Mouse (Mus musculus): Measurements from ENCODE around the gene Tmem245. TPM values are rescaled to one million over a fixed set of nuclear protein-coding genes. Genes with fewer than 3 reads are reported as not detected.

Gene Tmem245
- polyA plus RNA-seq (2015; fragmentation: Nextera tagmentation; extraction: Ambion mirVana): 10.0 and 11.6 TPM in 2 replicates

DNA sequence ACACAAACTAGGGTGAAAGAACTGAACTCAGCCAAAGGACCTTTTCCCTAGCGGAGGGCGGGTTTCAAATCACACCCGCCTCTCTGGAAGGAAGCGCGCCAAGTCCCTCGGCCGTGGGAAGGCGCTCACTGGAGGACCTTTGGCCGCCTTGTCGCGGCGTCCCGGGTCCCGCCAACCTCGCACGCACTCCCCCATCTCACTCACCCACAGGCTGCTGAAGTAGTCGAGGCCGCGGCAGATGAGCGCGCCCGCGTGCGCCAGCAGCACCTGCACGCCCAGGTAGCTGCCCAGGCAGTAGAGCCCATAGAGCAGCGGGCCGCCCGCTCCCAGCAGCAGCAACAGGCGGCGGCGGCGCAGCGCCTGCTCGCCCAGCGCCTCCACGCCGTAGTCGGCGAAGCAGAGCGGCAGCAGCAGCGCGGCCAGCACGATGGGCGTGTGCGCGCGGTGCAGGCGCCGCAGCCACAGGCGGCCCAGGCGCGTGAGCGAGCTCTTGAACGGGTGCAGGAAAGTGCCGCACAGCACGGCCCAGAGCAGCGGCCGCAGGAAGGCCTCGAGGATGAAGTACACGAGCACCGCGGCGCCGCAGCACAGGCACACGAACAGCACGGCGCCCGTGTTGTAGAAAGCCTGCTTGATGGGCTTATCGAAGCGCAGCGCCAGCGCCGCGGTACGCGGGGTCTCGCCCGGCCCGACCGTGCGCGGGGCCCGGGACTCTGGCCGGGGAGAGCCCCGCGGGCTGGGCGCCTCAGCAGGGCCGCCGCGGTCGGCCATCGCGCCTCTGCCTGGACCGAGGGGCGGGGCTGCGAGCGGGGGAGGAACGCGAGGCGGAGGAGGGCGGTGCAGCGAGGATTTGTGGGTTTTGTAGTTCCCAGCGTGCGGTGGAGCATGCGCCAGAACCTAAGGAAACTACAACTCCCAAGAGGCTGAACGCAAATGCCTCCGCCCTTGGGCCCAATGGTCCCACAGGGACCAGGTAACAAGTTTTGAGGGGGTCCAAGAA, at the start of gene Tmem245:
TSS of gene Tmem245 (minus strand) at position 797 of the 1,000 bp plus-strand sequence.
- under 1% methylated on average over 103 of the region's 107 CpGs for WGBS
- H3K4me3 ChIP-seq: peak within 1 kb of the TSS; percentile 96
- H3K4me2 ChIP-seq (replicated peaks): peak within 1 kb of the TSS; percentile 85
- H3K9me3 ChIP-seq: no peaks in the 10 kb centered on the region
- H3K27me3 ChIP-seq: no peaks in the 10 kb centered on the region
- H3K27ac ChIP-seq: peak within 1 kb of the TSS; percentile 92
- H3K4me1 ChIP-seq: peaks cover 50% of the 10 kb centered on the region
- no peaks in the 10 kb centered on the region for H3K36me3 ChIP-seq
- peak; percentile 97 for ATAC-seq (ENCODE audit: low FRiP score, low read depth)
- H3K9ac ChIP-seq: peak within 1 kb of the TSS; percentile 96

DNA sequence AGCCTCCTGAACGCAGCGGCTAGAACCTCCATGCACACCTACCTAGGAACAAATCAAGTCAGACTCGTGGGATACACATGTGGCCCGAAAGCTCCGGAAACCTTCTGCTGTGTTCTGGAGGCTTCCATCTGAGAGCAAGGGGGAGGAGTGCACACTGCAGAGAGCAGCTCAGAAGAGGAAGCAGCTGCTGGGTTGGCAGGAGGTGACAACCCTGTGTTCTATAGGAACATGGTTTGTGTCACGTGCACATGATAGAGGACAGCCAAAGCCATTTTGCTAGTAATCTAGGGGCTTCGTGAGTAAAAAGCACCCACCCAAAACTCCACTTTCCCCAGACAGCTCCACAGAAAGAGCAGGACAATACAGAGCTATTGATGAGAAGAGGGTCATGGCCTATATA, 46.1 kb upstream of the Tmem245 start:
- WGBS: 80% methylated on average over 7 of the region's 7 CpGs
- Histone ChIP-seq H3K4me3 (no peak overlapping the region), H3K4me1 (peaks cover 7% of the 10 kb centered on the region; the same call in 1 of the 2 replicates), H3K27ac (no peak overlapping the region), H3K27me3 (peaks cover 53% of the 10 kb centered on the region), H3K9ac (no peak overlapping the region), H3K9me3 (peaks cover 7% of the 10 kb centered on the region), H3K4me2 (replicated peaks) (no peak overlapping the region), H3K36me3 (no peaks in the 10 kb centered on the region)
- no peak for ATAC-seq (ENCODE audit: low FRiP score, low read depth)

DNA sequence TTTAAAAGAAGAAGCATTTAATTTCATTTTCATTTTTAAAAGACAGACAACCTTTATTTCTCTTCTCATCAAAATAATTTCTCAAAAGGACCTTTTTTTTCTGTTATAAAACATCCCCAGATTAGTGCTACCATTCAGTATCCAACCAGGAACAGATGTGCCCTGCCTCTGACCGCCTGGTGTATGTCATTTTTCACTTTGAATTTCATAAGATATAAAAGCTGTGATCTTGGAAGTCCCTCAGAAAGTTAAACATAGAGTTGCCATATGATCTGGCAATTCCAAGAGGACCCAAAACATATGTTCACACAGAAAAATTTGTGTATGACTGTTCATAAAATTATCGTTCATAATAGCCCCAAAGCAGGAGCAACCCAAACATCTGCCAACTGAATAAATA, 44.7 kb upstream of the Tmem245 start:
- no peaks in the 10 kb centered on the region for H3K36me3 ChIP-seq
- no peak for ATAC-seq (ENCODE audit: low FRiP score, low read depth)
- no peak overlapping the region for H3K27ac ChIP-seq
- H3K4me1 ChIP-seq: peaks cover 7% of the 10 kb centered on the region; the same call in 1 of the 2 replicates
- no peak overlapping the region for H3K4me2 ChIP-seq (replicated peaks)
- no peak overlapping the region for H3K9ac ChIP-seq
- 66% methylated on average over 2 of the region's 2 CpGs for WGBS
- no peak overlapping the region for H3K4me3 ChIP-seq
- H3K9me3 ChIP-seq: peaks cover 10% of the 10 kb centered on the region
- H3K27me3 ChIP-seq: peaks cover 60% of the 10 kb centered on the region

DNA sequence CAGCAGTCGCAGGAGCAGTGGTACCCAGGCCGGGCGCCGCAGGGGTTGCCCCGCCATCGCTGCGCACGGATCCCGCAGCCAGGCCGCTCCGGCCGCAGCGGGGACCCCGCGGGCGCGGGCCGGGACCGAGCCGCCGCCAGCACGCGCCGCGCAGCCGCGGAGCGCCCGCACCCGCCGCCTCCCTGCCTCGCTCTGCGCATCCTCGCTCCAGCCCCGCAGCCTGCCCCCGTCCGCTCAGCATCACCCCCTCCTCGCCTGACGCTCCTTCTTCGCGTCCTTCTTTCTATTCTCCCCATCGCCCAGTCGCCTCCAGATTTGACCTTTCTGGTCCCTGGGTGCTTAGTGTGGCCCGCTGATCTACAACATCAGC, 43.0 kb upstream of the Tmem245 start, which contains the start of gene Frrs1l:
TSS of gene Frrs1l (minus strand) at position 177 of the 370 bp plus-strand sequence.
- H3K9ac ChIP-seq: peak within 1 kb of the TSS; percentile 77
- H3K4me2 ChIP-seq (replicated peaks): peak within 1 kb of the TSS; percentile 99
- ATAC-seq (ENCODE audit: low FRiP score, low read depth): peak; percentile 73
- peaks cover 7% of the 10 kb centered on the region; the same call in 1 of the 2 replicates for H3K4me1 ChIP-seq
- peaks cover 5% of the 10 kb centered on the region; the same call in 1 of the 2 replicates for H3K9me3 ChIP-seq
- WGBS: 1% methylated on average over 25 of the region's 44 CpGs
- H3K27me3 ChIP-seq: peaks cover 60% of the 10 kb centered on the region
- no peaks in the 10 kb centered on the region for H3K36me3 ChIP-seq
- H3K27ac ChIP-seq: no peak within 1 kb of the TSS
- H3K4me3 ChIP-seq: peak within 1 kb of the TSS; percentile 72

DNA sequence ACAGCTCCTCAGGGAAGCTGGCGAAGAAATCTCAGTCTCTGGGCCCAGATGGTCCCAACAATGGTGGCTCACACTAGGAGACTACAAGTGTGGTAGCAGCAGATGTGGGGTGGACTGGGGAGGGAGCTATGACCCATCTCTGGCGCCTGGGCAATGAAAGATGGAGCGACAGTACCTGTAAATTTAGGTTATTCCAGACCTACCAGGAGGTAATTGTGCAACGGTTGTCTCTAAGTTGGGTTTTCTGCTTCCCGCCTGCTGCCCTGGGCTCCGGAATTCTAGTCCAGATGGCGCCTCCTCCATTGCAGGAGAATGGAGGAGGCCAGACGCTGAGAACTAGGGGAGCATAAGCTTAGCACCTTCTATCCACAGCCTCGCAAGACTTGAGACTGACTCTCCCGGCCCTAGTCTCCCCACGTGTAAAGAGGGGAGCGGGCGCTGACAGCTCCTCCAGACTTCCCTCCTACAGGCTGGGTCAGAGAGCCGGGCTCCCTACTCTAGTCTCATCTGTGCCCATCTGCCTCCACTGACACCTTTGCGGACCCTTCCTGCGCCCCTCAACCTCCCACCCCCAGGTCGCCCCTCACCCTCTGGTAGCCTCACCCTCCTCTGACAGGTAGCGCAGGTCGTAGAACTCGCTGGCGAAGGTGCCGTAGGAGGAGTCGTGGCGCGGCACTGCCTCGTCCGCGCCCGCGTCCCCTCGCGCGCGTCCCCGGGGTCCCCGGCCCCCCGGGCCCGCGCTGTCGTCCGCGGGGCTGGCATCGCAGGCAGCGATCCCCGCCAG, 42.4 kb upstream of the Tmem245 start:
- no peak overlapping the region for H3K27ac ChIP-seq
- H3K9me3 ChIP-seq: peaks cover 5% of the 10 kb centered on the region; the same call in 1 of the 2 replicates
- no peaks in the 10 kb centered on the region for H3K36me3 ChIP-seq
- 2% methylated on average over 44 of the region's 45 CpGs for WGBS
- H3K27me3 ChIP-seq: peaks cover 60% of the 10 kb centered on the region
- H3K4me3 ChIP-seq: peak overlapping the region; percentile 72
- H3K9ac ChIP-seq: peak overlapping the region; percentile 77
- H3K4me2 ChIP-seq (replicated peaks): peak overlapping the region; percentile 99
- ATAC-seq (ENCODE audit: low FRiP score, low read depth): peak; percentile 48
- peaks cover 7% of the 10 kb centered on the region; the same call in 1 of the 2 replicates for H3K4me1 ChIP-seq

DNA sequence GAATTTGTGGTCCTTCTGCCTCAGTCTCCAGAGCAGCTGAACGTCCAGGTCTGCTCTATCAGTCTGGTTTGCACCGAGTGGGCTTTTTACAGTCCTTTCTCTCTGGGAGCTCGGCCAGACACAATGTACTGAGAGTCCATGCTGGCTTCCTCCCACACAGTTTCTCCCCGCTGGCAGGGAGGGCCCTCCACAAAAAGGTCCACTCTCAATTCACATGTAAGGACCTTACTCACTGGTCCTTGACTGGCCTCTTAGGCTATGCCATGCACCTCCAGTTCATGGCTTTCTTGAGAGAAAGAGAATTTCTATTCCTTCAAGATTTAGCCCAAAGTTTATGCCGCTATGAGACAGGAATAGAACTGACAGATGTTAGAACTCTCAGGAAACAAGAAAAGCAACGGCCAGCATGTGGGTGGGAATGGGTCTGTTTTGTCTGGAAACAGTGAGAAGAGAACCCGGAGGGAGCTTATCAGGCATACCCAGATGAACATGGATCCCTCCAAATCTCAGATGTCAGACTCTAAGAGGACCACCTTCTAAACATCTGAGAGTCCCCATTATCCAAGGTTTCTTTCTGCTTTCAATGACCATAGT, 18.4 kb upstream of the Tmem245 start:
- H3K36me3 ChIP-seq: no peaks in the 10 kb centered on the region; the same call in 1 of the 2 replicates
- H3K4me1 ChIP-seq: 0 out of 2 replicates have a peak, but pooled peaks cover 4% of the 10 kb centered on the region
- no peak overlapping the region for H3K4me2 ChIP-seq (replicated peaks)
- no peak overlapping the region for H3K4me3 ChIP-seq
- no peak overlapping the region for H3K27ac ChIP-seq
- no peaks in the 10 kb centered on the region for H3K27me3 ChIP-seq
- no peak for ATAC-seq (ENCODE audit: low FRiP score, low read depth)
- H3K9ac ChIP-seq: no peak overlapping the region
- no peaks in the 10 kb centered on the region for H3K9me3 ChIP-seq
- 73% methylated on average over 7 of the region's 7 CpGs for WGBS

DNA sequence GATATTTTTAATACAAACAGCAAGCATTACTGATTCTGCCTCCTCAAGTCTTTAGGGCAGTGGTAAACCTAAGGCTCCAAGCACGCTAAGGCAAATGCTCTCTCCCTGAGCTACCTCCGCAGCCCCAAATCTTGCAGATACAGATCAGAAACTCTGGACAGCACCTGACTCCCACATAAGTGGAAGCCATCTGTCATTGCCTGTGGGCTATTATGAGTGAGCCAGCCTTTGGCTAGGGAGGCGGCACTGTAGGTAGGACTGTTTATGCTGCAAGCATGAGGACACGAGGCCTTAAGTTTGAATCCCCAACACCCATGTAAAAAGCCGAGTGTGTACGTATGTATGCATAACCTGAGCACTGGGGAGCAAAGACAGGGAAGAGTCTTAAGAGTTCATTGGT, 16.4 kb upstream of the Tmem245 start:
- 86% methylated on average over 6 of the region's 6 CpGs for WGBS
- H3K4me1 ChIP-seq: no peaks in the 10 kb centered on the region
- no peaks in the 10 kb centered on the region for H3K9me3 ChIP-seq
- no peak overlapping the region for H3K4me2 ChIP-seq (replicated peaks)
- ATAC-seq (ENCODE audit: low FRiP score, low read depth): no peak
- H3K27ac ChIP-seq: no peak overlapping the region
- H3K36me3 ChIP-seq: no peaks in the 10 kb centered on the region; the same call in 1 of the 2 replicates
- no peak overlapping the region for H3K4me3 ChIP-seq
- H3K27me3 ChIP-seq: no peaks in the 10 kb centered on the region
- H3K9ac ChIP-seq: no peak overlapping the region

DNA sequence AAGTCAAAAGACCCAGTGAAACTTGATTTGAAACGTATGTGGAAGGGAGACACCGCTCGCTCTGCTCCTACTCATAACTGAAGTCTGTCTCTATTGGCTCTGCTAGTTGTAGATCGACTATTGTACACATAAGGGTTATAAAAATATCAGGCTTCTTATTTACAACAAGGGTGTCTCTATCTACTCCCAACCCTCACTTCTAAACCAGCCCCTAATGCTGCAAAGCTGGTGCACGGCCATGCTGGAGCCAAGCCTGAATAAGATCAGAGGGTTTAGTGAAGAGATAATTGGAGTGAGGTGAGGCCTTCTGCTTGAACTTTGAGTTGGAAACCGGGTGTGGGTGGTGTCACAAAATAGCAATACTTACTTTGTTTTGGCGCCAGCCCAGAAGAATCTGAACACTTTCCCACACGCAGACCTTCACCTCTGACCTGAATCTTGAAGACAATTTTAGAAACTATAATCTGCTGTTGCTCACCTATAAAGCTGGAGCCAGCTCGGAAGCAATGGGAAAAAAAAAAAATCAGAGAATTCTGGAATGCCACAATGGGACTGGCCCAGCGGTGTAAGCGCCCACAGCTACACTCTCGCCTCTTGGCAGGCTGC, 14.2 kb upstream of the Tmem245 start:
- WGBS: 77% methylated on average over 12 of the region's 12 CpGs
- ATAC-seq (ENCODE audit: low FRiP score, low read depth): no peak
- Histone ChIP-seq H3K4me1 (no peaks in the 10 kb centered on the region), H3K9me3 (no peaks in the 10 kb centered on the region), H3K36me3 (no peaks in the 10 kb centered on the region), H3K27me3 (no peaks in the 10 kb centered on the region), H3K4me2 (replicated peaks) (no peak overlapping the region), H3K27ac (no peak overlapping the region), H3K9ac (no peak overlapping the region), H3K4me3 (no peak overlapping the region)

DNA sequence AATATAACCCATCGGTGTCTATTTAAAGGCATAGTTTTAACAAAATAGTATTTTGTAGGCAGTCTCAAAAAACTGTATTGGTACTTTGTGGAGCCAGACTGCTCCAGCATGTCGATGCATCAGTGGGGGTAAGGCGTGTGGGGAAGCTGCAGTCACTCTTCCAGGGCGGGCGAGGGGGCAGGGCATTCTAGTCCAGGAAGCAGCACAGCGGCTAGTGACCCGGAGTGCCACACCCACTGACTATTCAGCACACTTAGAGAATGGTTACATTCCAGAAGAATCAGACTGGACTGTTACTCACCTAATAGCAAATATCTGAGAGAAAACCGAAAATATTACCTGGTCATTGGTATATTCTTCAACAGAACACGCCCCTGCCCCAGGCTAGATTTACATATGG, 10.3 kb upstream of the Tmem245 start:
- no peaks in the 10 kb centered on the region for H3K27me3 ChIP-seq
- no peak overlapping the region for H3K4me2 ChIP-seq (replicated peaks)
- no peak for ATAC-seq (ENCODE audit: low FRiP score, low read depth)
- H3K9ac ChIP-seq: no peak overlapping the region
- H3K27ac ChIP-seq: no peak overlapping the region
- no peaks in the 10 kb centered on the region for H3K36me3 ChIP-seq
- no peak overlapping the region for H3K4me3 ChIP-seq
- no peaks in the 10 kb centered on the region for H3K9me3 ChIP-seq
- H3K4me1 ChIP-seq: no peaks in the 10 kb centered on the region
- WGBS: 61% methylated on average over 9 of the region's 9 CpGs

DNA sequence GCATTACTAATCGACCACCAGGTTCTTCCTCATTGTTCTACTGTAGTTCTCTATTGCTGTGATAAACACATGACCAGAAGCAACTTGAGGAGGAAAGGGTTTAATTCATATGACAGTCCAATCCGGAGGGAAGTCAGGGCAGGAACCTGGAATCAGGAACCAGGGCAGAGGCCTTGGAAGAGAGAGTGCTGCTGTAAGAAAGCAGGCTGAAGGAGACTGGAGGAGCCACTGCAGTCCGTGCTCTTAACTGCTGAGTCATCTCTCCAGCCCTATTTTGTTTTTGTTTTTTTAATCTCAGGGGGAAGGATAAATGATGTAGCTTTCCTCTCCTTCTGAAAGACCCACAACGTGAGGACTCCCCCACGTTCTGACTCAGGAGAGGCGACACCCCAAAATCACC, 6.0 kb upstream of the Tmem245 start:
- Histone ChIP-seq H3K27me3 (no peaks in the 10 kb centered on the region), H3K27ac (no peak overlapping the region), H3K4me3 (no peak overlapping the region), H3K9ac (no peak overlapping the region), H3K36me3 (no peaks in the 10 kb centered on the region), H3K9me3 (no peaks in the 10 kb centered on the region), H3K4me1 (peaks cover 7% of the 10 kb centered on the region), H3K4me2 (replicated peaks) (no peak overlapping the region)
- ATAC-seq (ENCODE audit: low FRiP score, low read depth): no peak
- 64% methylated on average over 6 of the region's 6 CpGs for WGBS

DNA sequence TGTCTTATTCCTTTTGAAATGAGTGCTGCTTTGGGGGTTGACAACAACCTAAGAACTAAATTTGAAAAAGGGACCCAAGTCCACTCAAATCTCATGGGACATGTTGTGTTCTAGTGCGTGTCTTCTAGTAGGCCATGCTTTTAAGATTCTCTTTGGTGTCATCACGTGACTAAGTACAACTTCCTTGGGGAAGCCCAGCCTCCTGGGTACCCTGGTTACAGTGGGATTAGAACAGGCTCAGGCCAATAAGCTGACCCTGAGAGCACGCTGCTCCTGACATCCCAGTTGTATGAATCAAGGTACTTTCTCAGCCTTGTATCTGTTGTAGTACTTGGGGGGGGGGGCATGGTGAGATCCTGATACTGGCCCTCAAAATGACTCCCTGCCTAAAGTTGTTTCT, 4.5 kb upstream of the Tmem245 start:
- no peak for ATAC-seq (ENCODE audit: low FRiP score, low read depth)
- Histone ChIP-seq H3K27ac (no peak overlapping the region), H3K4me2 (replicated peaks) (no peak overlapping the region), H3K9ac (no peak overlapping the region), H3K9me3 (no peaks in the 10 kb centered on the region), H3K27me3 (no peaks in the 10 kb centered on the region), H3K4me3 (no peak overlapping the region), H3K4me1 (peaks cover 13% of the 10 kb centered on the region), H3K36me3 (no peaks in the 10 kb centered on the region)
- WGBS: 88% methylated on average over 3 of the region's 3 CpGs

Data from limb, embryonic 13.5 days (tissue).